Mouse (Mus musculus) liver, embryonic 14.5 days (tissue): ENCODE data around the gene Fzr1. TPM values are rescaled to one million over a fixed set of nuclear protein-coding genes. Genes with fewer than 3 reads are reported as not detected.

Experiments used
- ATAC-seq: fragments of 200-750 bp; cut with Nextera tagmentation; 2 replicates; pipeline ENCODE4 v1.8.0; 2017; ENCODE audit warnings: moderate number of reproducible peaks, mild to moderate bottlenecking, moderate library complexity; ENCODE audit not compliant: insufficient read depth
- DNase-seq, 3 experiments: peaks; one replicate each; pipeline ENCODE4 v3.0.0-alpha.2; 2012 to 2013; ENCODE audit warnings: low read depth in 3 of 3, low spot score in 3 of 3
- H3K27ac ChIP-seq: fragments of 300-500 bp; sonication (generic); 2 replicates; pipeline ENCODE4 v1.5.1; 2014; ENCODE audit warnings: moderate library complexity, mild to moderate bottlenecking, control low read depth, inconsistent platforms
- H3K27me3 ChIP-seq: fragments of 300-500 bp; sonication (generic); 2 replicates; pipeline ENCODE4 v1.6.1; 2014; ENCODE audit warnings: mild to moderate bottlenecking, low read length, moderate library complexity; ENCODE audit not compliant: control insufficient read depth, insufficient read depth
- H3K36me3 ChIP-seq: fragments of 300-500 bp; sonication (generic); replicated peaks from 2 replicates; pipeline ENCODE4 v1.6.1; 2014; ENCODE audit warnings: low read depth; ENCODE audit not compliant: control insufficient read depth, insufficient read depth
- H3K4me1 ChIP-seq, 2 experiments: fragments of 200-500 bp in 1 of 2; fragments of 300-500 bp in 1 of 2; sonication (generic) in 1 of 2; replicated peaks; 2 replicates each; pipeline ENCODE4 v1.6.1; 2012 to 2014; ENCODE audit warnings: antibody characterized with exemption in 1 of 2, inconsistent platforms in 1 of 2, low read length in 1 of 2; ENCODE audit not compliant: control insufficient read depth in 2 of 2, insufficient read depth in 2 of 2
- H3K4me2 ChIP-seq: fragments of 300-500 bp; sonication (generic); 2 replicates; pipeline ENCODE4 v1.6.1; 2014; ENCODE audit warnings: low read depth, mild to moderate bottlenecking, control low read depth, moderate library complexity
- H3K4me3 ChIP-seq, 2 experiments: fragments of 200-500 bp in 1 of 2; fragments of 300-500 bp in 1 of 2; sonication (generic) in 1 of 2; 2 replicates each; pipeline ENCODE4 v1.5.1; 2012 to 2014; ENCODE audit warnings: low read depth in 2 of 2, low read length in 2 of 2, mild to moderate bottlenecking in 2 of 2, control low read depth in 1 of 2, inconsistent platforms in 1 of 2, moderate library complexity in 1 of 2; ENCODE audit not compliant: insufficient read depth in 1 of 2
- H3K9ac ChIP-seq: fragments of 300-500 bp; sonication (generic); replicated peaks from 2 replicates; pipeline ENCODE4 v1.6.1; 2014; ENCODE audit warnings: mild to moderate bottlenecking, control low read depth, moderate library complexity
- H3K9me3 ChIP-seq: fragments of 300-500 bp; sonication (generic); 2 replicates; pipeline ENCODE4 v1.6.1; 2016; ENCODE audit warnings: low read length, mixed read lengths; ENCODE audit not compliant: control insufficient read depth
- CTCF ChIP-seq: IDR thresholded peaks from 2 replicates; pipeline ENCODE4 v1.5.1; 2016; ENCODE audit warnings: antibody characterized with exemption, low read depth, control low read depth
- EP300 ChIP-seq: IDR thresholded peaks from 2 replicates; pipeline ENCODE4 v1.6.1; 2016; ENCODE audit warnings: antibody characterized with exemption, low read depth
- WGBS: fragments of 180-500 bp; shearing (Covaris S2); extraction: QIAGEN DNeasy Blood & Tissue Kit; methylation state at CpG from one replicate; pipeline ENCODE4 v1.1.7; 2014; ENCODE audit not compliant: insufficient replicate concordance; 5-methylcytosine and 5-hydroxymethylcytosine counted together
- polyA plus RNA-seq, 2 experiments: library from polyadenylated mRNA; depleted of rRNA in 1 of 2; stranded (reverse) in 1 of 2; unstranded in 1 of 2; fragments of >200 nt; fragmentation: Nextera tagmentation in 1 of 2; extraction: Ambion mirVana in 1 of 2; gene quantifications; 2 replicates each; pipeline versions ENCODE4 v1.2.1 to v1.2.3; 2012 to 2014

The Fzr1 gene
- polyA plus RNA-seq, 2 experiments: 73.1 to 80.5 TPM

DNA sequence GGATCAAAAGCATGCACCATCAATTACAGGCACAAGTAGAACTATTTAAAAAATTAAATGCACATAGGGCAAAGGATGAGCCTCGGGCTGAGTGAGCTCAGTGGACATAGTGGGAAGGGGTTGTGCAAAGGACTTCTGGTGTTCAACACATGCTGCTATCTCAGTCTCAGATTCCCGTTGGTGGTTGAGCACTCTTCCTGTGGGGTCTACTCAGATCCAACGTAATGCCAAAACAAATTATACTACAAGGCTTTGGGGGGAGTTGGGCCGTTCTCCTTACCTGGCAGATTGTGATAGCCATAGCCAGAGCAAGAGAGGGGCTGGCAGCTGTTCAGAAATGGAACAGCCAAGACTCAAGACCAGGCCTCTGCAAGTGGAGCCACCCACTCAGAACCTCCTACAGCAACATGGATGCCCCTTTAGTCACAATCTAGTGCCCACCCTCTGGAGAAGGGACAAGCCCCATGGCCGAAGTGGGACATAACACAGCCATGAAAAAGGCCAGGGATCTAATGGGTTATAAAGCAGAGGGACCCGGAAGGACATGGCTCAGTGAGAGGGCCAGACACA is 1.6 kb upstream of the Fzr1 start:
- 44% methylated on average over 6 of the region's 6 CpGs for WGBS
- H3K4me1 ChIP-seq: peaks cover 58 to 60% of the 10 kb centered on the region in 2 experiments
- no peaks in the 10 kb centered on the region for H3K27me3 ChIP-seq
- no peaks in the 10 kb centered on the region for H3K9me3 ChIP-seq
- DNase-seq: no peak
- H3K27ac ChIP-seq: peak overlapping the region; percentile 97
- H3K4me2 ChIP-seq: peak overlapping the region; percentile 96
- no peak overlapping the region; a peak in 1 of 4 replicates for H3K4me3 ChIP-seq
- H3K36me3 ChIP-seq: peaks cover 20% of the 10 kb centered on the region
- ATAC-seq: no peak
- H3K9ac ChIP-seq: peak overlapping the region; percentile 95
- TF ChIP-seq EP300 (no peak), CTCF (no peak)

DNA sequence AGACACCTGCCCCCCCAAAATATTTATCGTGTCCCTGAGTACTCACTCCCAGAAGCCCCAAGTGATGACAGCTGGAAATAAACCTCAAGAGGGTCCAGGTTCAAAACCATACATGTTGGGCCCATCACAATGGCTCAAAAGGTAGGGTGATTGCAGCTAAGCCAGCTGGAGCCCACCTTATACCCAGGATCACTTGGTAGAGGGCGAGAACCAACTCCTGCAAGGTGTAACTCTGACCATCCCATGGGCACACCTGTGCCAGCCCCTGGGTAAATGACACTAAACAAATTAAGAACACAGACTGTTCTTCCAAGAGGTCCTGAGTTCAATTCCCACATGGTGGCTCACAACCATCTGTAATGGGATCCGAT is 852 bp upstream of the Fzr1 start:
- peak overlapping the region; percentile 97 for H3K27ac ChIP-seq
- H3K9me3 ChIP-seq: no peaks in the 10 kb centered on the region
- DNase-seq (no peak), ATAC-seq (no peak)
- no peak for TF ChIP-seq CTCF
- TF ChIP-seq EP300: no peak
- H3K4me1 ChIP-seq: peaks cover 57 to 60% of the 10 kb centered on the region in 2 experiments
- H3K4me3 ChIP-seq: peak overlapping the region; percentile 71 to 76
- peaks cover 28% of the 10 kb centered on the region for H3K36me3 ChIP-seq
- H3K4me2 ChIP-seq: peak overlapping the region; percentile 96
- no peaks in the 10 kb centered on the region for H3K27me3 ChIP-seq
- peak overlapping the region; percentile 95 for H3K9ac ChIP-seq
- WGBS: 54% methylated on average over 3 of the region's 3 CpGs

DNA sequence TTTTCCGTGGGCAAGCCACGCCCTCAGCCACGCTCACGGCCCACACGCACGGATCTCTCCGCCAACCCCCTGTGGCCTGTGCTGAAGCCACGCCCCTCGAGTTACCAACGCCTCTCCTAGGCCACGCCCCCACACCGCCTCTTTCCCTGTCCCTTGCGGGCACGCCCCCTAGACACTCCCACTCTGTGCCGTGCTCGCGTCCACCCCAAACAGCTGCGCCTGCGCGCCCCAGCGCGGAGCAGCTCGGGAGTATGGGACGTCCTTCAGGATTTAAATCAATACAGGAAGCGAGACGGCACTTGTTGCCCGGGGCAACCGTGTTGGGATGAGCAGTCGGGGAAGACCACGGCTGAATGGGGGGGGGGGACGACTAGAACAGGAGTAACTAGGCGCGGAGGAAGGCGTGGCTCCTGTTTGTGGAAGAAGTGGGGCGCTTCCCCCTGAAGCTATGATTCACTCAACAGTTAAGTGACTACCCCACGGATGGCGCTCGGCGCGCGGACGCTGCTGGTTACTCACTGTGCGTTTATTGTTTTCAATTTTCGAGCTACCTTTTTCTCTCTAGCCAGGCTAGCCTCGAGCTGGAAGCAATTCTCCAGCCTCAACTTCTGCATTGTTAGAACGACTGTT is 352 bp upstream of the Fzr1 start:
- no peaks in the 10 kb centered on the region for H3K9me3 ChIP-seq
- peak overlapping the region; percentile 95 for H3K9ac ChIP-seq
- ATAC-seq (peak; percentile 83), DNase-seq (peak; percentile 100)
- peak overlapping the region; percentile 71 to 96 for H3K4me3 ChIP-seq
- peak overlapping the region; percentile 97 for H3K27ac ChIP-seq
- H3K4me1 ChIP-seq: peaks cover 56 to 60% of the 10 kb centered on the region in 2 experiments
- peak overlapping the region; percentile 96 for H3K4me2 ChIP-seq
- H3K27me3 ChIP-seq: no peaks in the 10 kb centered on the region
- peaks cover 33% of the 10 kb centered on the region for H3K36me3 ChIP-seq
- TF ChIP-seq CTCF (peak; percentile 22), EP300 (no peak)
- WGBS: under 1% methylated on average over 43 of the region's 46 CpGs

DNA sequence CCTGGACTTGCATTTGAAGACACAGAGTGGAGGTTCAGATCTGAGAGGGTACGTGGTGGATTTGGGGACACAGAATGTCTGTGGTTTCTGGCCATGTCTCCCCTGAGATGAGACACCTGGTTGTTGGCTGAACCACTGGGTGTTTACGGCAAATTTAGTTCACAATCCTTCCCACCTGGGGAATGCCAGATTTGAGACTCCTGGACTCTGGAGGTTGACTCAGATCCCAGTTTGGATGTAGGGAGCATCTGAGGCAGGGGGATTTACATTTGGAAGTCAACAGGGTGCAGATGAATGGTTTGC is 1.0 kb downstream of the Fzr1 start:
- H3K4me3 ChIP-seq: peak overlapping the region; percentile 78 to 96
- TF ChIP-seq CTCF: no peak
- TF ChIP-seq EP300: no peak
- peaks cover 47 to 51% of the 10 kb centered on the region in 2 experiments for H3K4me1 ChIP-seq
- peak overlapping the region; percentile 97 for H3K4me2 ChIP-seq
- DNase-seq (no peak), ATAC-seq (no peak)
- H3K9ac ChIP-seq: peak overlapping the region; percentile 99
- 42% methylated on average over 2 of the region's 2 CpGs for WGBS
- H3K9me3 ChIP-seq: no peaks in the 10 kb centered on the region
- peaks cover 46% of the 10 kb centered on the region for H3K36me3 ChIP-seq
- peak overlapping the region; percentile 94 for H3K27ac ChIP-seq
- no peaks in the 10 kb centered on the region for H3K27me3 ChIP-seq

DNA sequence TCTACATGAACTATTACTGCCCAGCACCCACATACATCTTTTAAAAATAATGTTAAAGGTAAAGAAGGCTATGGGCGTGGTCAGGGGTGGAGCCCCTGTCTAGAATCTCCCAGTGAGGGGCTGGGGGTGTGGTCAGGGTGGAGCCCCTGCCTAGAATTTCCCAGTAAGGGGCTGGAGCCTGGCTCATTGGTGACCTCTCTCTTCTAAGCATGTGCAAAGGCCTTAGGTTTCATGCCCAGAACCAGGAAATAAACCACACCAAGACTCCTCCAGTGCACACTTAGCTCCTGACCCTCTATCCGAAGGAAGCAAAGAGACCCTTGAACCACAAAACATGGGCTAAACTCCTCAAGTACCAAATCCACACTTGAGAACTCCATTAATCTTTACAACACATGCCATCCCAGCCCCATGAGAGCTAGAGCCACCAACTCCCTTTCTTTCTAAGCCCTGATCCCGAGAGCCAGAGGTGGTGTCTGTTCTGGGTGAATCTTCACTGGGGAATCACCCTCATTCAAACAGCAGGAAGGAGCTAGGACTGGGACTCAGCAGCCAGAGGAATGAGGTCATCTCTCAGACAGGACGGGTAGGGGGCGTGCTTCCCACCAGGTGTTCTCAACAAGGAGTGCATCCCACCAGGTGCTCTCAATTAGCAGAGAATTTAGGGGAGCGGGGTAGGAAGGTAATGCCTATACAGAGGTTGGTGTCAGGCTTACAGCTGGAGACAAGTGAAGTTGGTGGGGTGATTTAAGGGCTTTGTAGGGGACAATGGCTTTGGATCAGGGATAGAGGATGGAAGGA is 1.6 kb downstream of the Fzr1 start:
- Histone ChIP-seq H3K27ac (peak overlapping the region; percentile 94), H3K36me3 (peaks cover 50% of the 10 kb centered on the region), H3K4me2 (peak overlapping the region; percentile 97), H3K9me3 (no peaks in the 10 kb centered on the region), H3K4me3 (peak overlapping the region; percentile 78 to 96), H3K9ac (peak overlapping the region; percentile 99), H3K27me3 (no peaks in the 10 kb centered on the region), H3K4me1 (peaks cover 42 to 47% of the 10 kb centered on the region in 2 experiments)
- TF ChIP-seq EP300 (no peak), CTCF (peak; percentile 30; the same call in 1 of the 2 replicates)
- ATAC-seq: no peak
- whole genome bisulfite sequencing: 31% methylated on average over 6 of the region's 6 CpGs
- no peak for DNase-seq
